Mouse (Mus musculus): ENCODE results near the gene Gm49711.
"Not testable (repeated sequence)": the region's sequence is repeated elsewhere in the genome, so short reads cannot be mapped to it uniquely, and the experiment has no call there.

The Gm49711 gene

GRCm38 (mm10) chr16:92177718-92178117, 119.6 kb downstream of the Gm49711 start:
- in situ Hi-C loops (cut with MboI, MseI): no loop called here

GRCm38 (mm10) chr16:92179306-92179705, 121.2 kb downstream of the Gm49711 start:
- in situ Hi-C loops (cut with MboI, MseI): no loop called here

DNA sequence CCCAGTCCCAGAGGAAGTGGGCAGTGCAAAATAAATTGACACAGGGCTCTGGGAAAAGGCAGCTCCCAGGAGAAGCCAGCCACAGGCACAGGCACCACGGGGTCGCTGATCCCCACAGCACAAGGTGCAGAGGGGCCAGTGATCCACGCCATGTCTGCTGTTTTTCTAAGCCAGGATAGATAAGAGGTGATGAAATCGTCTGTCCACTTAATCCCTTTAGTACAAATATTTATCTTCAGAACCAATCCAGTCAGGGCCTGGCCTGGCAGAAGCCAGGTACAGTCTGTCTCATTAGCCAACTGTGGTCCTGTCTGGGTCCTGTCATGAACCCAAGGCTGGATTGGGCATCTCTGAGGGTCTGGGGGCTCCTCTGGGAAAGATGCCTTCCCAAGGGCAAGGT, 125.4 kb downstream of the Gm49711 start:
- in situ Hi-C loops (cut with MboI, MseI): no loop called here

DNA sequence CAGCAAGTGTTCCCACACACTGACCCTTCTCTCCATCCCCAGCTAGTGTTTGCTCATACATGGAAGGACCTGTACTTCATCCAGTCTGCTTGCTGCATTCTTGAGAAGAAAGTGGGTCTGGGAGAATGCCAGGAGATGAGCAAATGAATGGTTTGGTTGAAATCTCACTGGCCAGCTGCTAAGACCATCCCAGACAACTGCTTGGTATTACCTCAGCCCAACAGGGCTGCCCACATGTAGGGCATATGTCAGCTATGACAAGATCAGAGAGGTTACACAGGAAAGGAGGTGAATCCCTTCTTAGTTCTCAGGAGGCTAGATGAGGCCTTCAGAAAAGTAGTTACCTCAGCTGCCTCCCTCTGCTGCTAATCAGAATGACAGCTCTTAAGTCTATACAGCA, 132.5 kb downstream of the Gm49711 start:
- in situ Hi-C loops (cut with MboI, MseI): no loop called here

DNA sequence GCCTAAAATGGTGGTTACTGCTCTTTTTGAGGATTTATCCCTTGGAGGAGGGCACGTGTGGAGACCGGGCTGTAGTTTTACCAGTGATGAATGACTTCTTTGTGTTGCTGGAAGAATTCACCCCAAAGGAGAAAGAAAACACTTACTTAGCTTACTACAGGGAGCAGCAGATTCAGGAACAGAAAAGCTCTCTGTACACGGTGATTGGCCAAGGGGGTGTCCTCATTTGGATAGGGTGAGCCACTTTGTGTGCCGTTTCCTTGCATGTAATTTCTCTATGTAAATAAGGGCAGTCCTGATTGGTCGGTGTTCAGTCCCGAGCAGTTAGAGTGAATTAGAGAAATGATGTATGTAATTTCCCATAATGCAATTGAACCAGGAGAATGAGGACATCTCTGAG, 137.0 kb downstream of the Gm49711 start:
- in situ Hi-C loops (cut with MboI, MseI): no loop called here

DNA sequence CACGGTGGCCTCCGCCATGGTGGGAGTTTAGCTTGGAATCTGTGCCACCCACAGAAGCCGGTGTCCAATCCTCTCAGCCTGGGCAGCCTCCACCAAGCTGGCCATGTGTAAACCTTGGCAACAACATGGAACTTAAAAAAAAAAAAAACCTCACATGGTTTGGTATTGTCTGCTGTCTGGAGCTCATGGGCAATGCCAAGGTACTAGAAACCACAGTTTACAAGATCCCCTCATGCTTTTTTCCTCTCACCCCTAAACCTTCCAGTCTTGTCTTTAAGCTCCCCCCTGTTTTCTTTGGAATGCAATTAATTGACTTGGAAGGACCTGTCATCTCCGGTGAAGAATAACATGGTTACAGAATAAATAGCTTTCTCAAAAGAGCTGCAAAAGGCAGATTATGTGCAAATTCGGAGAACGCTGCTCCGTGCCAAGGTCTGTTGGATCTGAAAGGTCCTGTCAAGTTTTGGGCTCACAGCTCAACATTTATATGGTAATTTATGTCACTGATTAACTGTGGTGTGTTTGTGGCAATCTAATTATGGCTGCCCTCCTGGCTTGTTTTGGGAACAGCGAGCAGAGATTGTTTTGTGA, 138.7 kb downstream of the Gm49711 start:
- in situ Hi-C loops (cut with MboI, MseI): no loop called here

DNA sequence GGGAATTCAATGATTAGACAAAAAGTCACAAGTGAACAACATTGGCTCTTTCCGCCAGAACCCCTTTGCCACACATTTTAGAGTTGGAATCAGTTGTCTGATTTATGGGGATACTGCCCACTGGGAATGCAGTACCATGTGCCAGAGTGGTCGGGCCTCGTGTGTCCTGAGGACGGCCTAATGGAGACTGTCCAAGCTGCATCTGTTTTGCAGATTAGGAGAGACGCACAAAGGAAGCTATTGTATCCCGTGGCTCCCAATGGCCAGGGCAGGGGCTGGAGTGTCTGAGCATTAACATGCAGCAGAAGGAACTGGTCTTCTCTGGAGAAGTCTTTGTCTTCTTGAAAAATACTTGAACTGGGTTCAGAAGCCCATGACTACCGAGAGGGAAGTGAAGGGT, 142.5 kb downstream of the Gm49711 start:
- in situ Hi-C loops (cut with MboI, MseI): no loop called here

DNA sequence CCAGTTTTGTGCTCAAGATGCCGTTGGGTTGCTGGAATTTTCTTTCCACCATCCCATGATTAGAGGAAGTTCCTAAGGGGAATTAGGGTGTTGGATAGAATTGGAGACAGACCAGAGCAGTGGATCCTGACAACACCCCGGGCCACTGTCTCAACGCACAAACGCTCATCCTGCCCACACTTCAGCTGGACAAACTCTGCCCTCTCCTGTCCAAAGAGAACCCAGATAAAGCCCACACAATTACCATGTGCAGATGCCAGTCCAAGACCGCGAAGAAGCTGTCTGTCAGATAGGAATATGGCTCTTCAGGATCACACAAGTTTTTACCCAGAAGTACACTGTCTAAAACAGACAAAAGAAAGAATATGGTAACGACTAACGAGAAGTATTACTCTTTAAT, 145.5 kb downstream of the Gm49711 start:
- in situ Hi-C loops (cut with MboI, MseI): no loop called here

DNA sequence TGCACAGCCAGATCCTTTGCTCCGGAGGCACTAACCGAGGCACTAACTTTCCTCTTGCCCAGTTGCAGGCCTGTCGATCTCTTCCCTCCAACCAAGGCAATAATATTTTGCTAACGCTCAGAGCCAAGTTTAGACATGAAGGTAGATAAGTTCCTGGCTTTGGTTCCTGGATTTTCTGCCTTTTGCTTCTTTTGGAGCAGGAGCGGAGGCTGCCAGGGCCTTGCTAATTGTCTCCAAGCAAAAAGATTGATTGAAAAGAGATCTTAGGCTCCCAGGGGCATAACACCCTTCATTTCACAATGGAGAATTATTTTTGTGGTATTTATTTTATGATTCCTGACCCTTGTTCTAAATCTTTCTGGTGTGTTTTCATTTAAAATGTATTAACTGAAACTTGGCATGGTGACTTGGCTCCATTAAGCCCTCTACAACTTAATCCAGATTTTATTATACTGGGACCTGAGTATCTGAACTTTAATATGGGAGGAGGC, 151.2 kb downstream of the Gm49711 start:
- in situ Hi-C loops (cut with MboI, MseI): no loop called here

- in situ Hi-C loops (cut with MboI, MseI): not testable (repeated sequence)
These were observed 152.2 kb downstream of the Gm49711 start for GRCm38 (mm10) chr16:92210316-92210715.

GRCm38 (mm10) chr16:92213911-92214310, 155.8 kb downstream of the Gm49711 start:
- in situ Hi-C loops (cut with MboI, MseI): not testable (repeated sequence)

DNA sequence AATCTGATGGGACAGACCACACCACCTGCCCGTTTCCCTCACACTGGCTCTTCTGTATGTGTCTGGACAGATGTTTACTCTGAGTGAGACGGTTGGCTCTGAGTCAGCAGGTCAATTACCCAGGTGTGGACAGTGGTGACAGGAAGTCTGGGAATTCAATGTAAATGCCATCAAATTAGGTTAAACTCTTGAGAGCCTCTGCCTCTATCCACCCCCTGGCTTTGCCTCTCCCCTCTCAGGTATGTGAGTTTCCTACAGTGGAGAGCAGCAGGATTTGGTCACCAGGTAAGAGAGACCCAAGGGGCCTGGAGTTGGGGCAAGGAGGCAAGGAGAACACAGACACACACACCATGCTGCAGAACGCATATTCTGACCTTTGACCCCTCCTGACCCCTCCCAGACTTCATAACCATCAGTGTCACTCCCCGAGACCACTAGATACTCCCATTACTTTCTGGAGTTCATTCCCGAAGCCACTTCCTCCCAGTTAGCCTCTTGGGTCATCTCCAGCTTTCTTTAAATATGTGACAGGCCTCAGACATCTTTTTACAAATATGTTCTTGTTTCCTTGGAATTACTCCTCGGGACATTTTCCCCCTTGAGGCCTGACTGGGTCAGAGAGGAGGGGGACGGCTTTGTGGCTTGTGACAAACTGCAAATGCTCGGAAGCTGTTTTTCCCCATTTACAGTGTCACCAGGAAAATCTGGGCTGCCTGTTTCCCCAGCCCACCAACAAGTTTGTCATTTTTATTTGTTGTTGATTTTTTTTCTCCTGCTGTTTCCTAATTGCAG, 157.7 kb downstream of the Gm49711 start:
- in situ Hi-C loops (cut with MboI, MseI): no loop called here

- in situ Hi-C loops (cut with MboI, MseI): no loop called here
These were observed 162.6 kb downstream of the Gm49711 start for GRCm38 (mm10) chr16:92220754-92221153.

- in situ Hi-C loops (cut with MboI, MseI): no loop called here
These were observed 170.3 kb downstream of the Gm49711 start for GRCm38 (mm10) chr16:92228332-92228919.

- in situ Hi-C loops (cut with MboI, MseI): no loop called here
These were observed 172.4 kb downstream of the Gm49711 start for GRCm38 (mm10) chr16:92230476-92230931.

DNA sequence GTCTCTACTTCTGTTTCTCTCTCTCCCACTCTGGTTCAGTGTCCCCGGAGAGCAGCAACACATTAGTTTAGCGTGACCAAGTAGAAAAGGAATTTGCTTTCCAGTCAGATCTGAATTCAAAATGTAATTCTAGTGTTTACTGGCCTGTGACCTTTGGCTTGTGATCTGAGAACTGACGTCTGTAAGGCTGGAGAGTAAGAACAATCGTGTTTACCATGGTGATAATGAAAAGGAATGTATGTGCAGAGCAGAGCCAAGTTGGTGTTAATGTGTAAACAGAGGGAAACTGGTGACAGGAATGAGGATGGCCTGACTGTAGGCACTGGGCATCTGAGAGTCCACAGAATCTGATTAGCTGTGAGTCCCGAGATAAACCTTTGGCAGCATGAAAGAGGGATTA, 176.4 kb downstream of the Gm49711 start:
- in situ Hi-C loops (cut with MboI, MseI): no loop called here

DNA sequence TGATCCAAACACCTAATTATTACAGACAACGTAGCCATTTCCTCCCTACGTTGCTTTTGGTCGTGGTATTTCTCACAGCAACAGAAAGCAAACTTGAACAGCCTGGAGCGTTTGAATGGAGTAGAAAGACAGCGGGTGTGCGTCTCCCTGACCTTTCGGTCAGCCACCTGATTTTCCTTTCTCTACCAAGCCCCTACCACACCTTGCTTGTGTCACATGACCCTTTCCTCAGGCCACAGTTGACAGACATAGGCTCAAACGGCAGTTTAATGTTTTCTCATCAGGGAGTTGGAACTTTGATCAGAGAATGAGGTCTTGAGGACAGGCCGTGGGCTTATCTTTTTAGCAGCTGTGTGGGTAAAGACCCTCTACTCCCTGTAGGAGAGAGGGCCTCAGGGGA, 177.1 kb downstream of the Gm49711 start:
- in situ Hi-C loops (cut with MboI, MseI): no loop called here

All from T-helper 1 cell (primary cell).